In genomic region chr5:131589948-131590467, GRCm38 (mm10) we compare ENCODE assay signal across 25 mouse cellular contexts.
"Had no signal": no experiment of that assay in that cellular context is flagged by ENCODE, and none has a peak within 500 bp of the region (broad histone marks: within the 10 kb centered on the region; RNA-seq: fewer than 3 reads in every experiment).

No protein-coding gene starts in this region.

- H3K36me3 ChIP-seq: heart, embryonic 10.5 days; heart, embryonic 12.5 days; hindbrain, embryonic 10.5 days; hindbrain, embryonic 12.5 days; intestine, embryonic 15.5 days; limb, embryonic 10.5 days; limb, embryonic 12.5 days had no signal

- H3K4me3 ChIP-seq: gastrocnemius, adult 2 months; heart, embryonic 10.5 days; heart, embryonic 12.5 days; hindbrain, embryonic 10.5 days; hindbrain, embryonic 12.5 days; intestine, embryonic 15.5 days; layer of hippocampus, adult 2 months; left cerebral cortex, adult 2 months; limb, embryonic 10.5 days; limb, embryonic 12.5 days had no signal

- H3K27ac ChIP-seq: gastrocnemius, adult 2 months; heart, embryonic 10.5 days; hindbrain, embryonic 10.5 days; hindbrain, embryonic 12.5 days; hindbrain, embryonic 14.5 days; intestine, embryonic 15.5 days; layer of hippocampus, adult 2 months; left cerebral cortex, adult 2 months; limb, embryonic 10.5 days; limb, embryonic 12.5 days had no signal

- H3K27me3 ChIP-seq: intestine, embryonic 15.5 days had no signal

- H3K4me2 ChIP-seq: heart, embryonic 12.5 days; hindbrain, embryonic 12.5 days; hindbrain, embryonic 14.5 days; intestine, embryonic 15.5 days; limb, embryonic 12.5 days; liver, embryonic 11.5 days had no signal

- H3K9ac ChIP-seq: heart, embryonic 12.5 days; hindbrain, embryonic 12.5 days; hindbrain, embryonic 14.5 days; intestine, embryonic 15.5 days; limb, embryonic 12.5 days had no signal

- ATAC-seq: hindbrain, embryonic 16.5 days; inflammation-experienced regulatory T-cells, adult 6 months; intestine, embryonic 15.5 days; intestine, postnatal 0 days had no signal

- H3K9me3 ChIP-seq: heart, embryonic 10.5 days; heart, embryonic 12.5 days; hindbrain, embryonic 10.5 days; hindbrain, embryonic 12.5 days; intestine, embryonic 15.5 days; limb, embryonic 10.5 days; limb, embryonic 12.5 days had no signal

- DNase-seq: gastrocnemius, adult 2 months; gastrocnemius, postnatal 10 days; gastrocnemius, postnatal 25 days; heart, adult 18-20 months; heart, postnatal 10 days; heart, postnatal 4 days; kidney, adult 18-20 months; kidney, adult 8-10 months; kidney, postnatal 10 days; kidney, postnatal 25 days; kidney, postnatal 4 days had no signal
